Mouse (Mus musculus) left cerebral cortex, adult 8-10 months (tissue): Measurements from ENCODE around the gene Erp29. TPM values are rescaled to one million over a fixed set of nuclear protein-coding genes. Genes with fewer than 3 reads are reported as not detected.

Experiments
- DNase-seq, 2 experiments: peaks; one replicate each; pipeline ENCODE4 v3.0.0; 2022; ENCODE audit warnings: low spot score in 2 of 2
- total RNA-seq, 4 experiments: library from RNA; stranded (reverse); gene quantifications; 2 replicates each; pipeline ENCODE4 v1.2.4; 2022

Gene Erp29
- total RNA-seq, 4 experiments from 2014 or later, result 116 to 148 (median 130) TPM

DNA sequence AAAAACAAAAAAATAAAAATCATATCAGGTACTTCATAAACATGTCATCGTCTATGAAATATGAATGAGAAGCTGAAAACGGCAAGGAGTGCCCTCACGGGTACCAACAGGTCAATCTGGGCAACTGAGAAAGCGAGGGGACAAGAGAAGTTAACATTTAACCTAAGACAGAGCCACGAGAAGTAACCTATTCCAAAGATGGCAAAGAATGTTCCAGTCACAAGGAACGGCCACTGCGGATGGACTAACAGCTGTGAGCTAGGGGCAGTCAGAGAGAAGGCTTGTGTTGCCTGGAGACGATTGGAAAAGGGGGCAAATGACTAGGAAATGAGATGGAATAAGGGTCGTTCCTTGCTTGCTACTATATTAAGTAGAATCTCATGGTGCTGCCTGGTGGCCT, 1.8 kb downstream of the Erp29 start:
- no peak for DNase-seq

DNA sequence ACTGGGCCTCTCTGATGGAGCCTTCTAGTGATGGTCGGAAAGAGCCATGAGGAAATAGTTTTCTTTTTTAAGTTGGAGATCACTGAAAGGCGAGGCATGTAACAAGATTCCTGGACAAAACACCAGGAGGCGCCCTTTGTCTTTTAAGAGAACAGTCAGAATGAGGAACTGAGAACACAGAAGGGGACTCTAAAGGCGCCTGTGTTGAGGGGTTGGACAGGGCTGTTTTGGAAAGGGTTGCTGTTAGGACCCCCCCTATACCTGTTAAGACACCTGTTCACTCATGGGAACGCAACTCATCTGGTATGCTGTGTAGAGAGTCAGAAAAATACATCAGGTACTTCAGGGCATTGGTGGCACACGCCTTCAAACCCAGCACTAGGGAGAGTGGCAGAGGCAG, 2.3 kb downstream of the Erp29 start:
- no peak for DNase-seq

DNA sequence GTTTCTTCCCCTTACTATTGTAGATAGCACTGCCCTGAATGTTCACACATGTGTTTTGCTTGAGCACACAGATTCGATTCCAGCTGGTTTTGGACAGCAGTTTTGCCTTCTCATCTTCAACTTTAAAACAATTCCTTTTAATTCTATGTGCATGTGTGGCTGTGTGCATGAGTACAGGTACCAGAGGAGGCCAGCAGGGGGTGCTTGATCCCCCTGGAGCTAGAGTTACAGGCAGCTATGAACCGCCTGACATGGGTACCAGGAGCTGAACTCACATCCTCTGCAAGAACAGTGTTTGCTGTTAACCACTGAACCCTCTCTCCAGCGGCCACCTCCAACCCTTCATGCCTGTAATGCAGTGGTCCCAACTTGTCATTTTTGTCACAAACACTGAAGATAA, 3.9 kb downstream of the Erp29 start:
- no peak for DNase-seq

DNA sequence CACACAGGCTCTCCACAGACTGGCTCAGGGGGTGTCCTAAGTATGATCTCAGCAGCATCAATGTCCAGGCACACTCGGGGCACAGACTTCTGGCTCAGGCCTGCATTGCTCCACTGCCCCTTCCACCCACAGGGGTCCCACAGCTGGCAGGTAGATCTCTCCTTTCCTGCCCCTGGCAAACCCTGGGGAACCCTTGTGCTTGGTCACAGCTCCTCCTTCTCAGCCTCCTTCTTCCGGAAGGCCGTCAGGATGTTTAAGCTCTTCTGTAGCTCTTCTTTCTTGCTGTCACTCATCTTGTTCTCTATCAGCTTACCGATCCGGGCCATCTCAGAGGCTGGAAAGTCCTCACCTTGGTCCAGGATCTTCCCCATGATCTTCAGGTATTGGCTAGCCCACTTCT, 7.4 kb downstream of the Erp29 start:
- DNase-seq, result no peak

DNA sequence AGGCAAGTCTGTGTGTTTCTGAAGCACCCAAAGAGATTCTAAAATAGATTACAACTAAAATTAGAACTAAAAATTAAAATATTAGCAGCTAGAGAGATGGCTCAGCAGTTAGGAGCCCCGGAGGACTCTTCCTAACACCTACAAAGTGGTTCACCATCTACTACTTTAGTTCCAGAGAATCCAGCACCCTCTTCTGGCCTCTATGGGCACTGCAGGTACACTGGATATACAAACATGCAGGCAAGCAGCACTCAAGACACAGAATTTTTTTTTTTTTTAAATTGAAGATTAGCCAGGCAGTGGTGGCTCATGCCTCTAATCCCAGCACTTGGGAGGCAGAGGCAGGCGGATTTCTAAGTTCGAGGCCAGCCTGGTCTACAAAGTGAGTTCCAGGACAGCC, 8.8 kb downstream of the Erp29 start:
- no peak for DNase-seq

DNA sequence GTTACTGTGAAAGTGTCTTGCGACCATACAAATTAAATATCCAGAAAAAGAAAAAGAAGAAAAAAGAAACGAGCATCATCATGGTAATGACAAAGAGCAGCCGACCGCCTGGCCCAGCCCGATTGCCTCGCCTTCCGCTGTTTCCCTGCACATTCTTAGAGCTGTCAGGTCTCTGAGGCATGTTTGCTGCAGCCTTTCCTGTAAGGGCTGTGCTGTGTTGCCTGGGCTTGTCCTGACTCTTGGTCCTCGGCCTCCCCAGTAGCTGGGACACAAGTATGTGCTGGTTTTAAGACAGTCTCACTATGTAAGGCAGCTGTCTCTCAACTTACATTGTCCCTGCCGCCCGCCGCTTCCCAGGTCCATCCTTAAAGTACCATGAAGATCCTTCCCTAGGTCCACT, 13.6 kb downstream of the Erp29 start:
- DNase-seq, result no peak

DNA sequence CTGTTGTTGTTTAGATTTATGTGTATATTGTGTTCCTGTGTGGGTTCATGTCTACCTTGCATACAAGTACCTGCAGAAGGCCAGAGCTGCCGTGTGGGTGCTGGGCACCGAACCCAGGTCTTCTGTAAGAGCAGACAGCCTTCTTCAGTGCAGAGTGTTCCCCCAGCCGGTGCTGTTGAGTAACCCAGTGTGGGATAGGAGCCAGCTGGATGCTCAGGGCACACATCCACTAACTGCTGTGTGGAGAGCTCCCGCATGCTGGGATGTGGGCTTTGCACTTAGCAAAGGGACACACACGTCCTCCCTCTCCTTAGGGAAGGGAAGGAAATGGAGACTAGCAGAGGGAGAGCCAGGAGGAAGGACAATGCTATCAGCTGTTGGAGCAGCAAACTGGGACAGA, 14.2 kb downstream of the Erp29 start:
- no peak for DNase-seq

DNA sequence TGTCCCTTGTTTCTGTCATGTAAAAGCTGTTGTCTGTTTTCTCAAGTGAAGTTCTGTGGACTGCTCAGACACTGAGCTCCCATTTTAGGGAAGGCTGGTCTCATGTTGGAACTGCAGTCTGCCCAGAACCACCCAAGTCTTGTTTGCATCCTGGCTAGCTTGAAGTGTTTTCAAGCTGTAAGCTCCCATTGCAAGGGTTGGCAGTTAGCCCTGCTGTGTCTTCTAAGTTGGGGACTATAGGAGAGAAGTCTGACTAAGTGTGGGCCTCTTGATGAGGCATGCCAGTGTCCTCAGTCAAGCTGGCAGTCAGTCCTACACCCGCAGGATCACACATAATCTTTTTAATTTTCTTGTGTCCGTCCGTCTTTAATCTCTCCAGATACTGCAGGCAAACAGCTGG, 23.4 kb downstream of the Erp29 start:
- no peak for DNase-seq

DNA sequence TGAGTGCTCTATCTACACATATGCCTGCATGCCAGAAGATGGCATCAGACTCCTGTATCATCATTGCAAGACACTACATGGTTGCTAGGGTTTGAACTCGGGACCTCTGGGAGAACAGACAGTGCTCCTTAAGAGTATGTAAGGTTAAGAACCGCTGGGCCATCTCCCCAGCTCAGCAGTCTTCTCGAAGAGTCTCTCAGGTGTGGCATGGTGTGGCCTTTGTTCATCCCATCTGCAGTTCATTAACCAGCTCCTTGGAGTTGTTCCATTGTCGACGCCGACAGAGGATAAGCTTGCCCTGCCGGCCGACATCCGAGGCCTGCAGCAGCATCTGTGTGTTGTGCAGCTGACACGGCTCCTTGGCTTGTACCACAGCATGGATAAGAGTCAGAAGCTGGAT, 29.0 kb downstream of the Erp29 start:
- DNase-seq, result no peak

DNA sequence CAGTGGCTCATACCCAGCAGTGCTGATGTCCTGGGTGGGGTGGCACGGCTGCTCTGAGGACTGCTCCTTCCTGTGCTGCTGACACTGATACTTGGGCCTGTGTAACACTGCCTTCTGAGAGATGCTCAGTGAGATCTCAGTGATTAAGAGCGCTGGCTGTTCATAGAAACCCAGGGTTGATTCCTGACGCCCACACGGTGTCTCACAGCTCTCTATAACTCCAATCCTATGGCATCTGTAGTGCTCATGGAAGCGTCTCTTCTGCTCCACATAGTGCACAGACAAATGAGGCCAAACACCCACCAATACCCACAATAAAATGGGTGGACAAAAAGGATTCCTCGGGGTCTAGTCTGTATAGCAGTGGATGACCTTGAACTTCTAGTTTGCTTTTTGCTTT, 29.5 kb downstream of the Erp29 start:
- DNase-seq, result peak in 1 of 2 experiments; percentile 22

DNA sequence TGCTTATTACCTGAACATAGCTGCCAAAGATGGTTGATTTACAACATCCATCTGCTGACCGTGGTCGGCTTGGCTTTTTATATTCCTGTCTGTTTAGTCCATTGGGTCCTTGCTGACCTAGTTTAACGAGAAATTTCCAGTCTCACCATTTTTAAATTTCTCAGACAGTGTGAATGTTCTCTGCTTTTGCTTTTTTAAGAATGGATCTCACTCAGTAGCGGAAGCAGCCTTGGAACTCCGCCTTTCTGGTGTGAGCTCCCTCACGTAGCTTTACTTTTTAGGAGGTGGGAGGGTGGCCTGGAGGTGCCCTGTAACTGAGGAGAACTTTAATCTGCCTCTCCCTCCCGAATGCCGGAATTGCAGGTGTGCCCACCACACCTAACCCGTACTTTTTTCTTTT, 31.6 kb downstream of the Erp29 start:
- no peak for DNase-seq

DNA sequence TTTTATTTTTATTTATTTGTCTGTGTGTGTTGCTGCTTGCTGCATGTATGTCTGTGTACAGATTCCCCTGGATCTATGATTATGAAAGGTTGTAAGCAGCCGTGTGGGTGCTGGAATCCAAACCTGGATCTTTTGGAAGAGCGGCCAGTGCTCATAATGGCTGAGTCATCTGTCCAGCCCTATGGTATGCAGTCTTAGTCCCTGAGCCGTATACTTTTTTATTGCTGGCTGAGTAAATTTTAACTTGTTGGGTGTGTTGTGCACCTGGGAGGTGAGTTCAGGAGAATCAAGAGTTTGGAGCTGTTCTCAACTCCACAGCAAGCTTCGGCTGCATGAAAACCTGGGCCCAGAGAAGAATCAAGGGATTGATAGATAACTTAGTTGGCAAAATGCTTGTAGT, 41.3 kb downstream of the Erp29 start:
- no peak for DNase-seq

DNA sequence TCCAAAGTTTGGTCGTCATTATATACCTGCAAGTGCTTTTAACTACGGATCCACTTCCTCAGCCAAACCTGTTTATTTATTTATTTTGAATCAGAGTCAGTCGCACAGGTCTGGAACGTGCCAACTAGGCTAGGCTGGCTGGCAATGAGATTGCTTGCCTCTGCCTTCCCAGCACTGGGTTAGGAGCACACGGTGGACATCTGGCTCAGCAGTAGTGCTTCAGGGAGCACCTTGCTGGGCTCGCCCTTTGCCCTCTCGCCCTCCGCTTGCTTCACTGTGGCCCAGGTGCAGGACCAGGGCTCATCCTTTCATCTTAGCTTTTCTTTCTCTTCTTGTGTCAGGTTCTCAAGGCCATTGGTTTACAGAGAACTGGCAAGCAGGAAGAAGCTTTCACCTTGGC, 44.5 kb downstream of the Erp29 start:
- no peak for DNase-seq

DNA sequence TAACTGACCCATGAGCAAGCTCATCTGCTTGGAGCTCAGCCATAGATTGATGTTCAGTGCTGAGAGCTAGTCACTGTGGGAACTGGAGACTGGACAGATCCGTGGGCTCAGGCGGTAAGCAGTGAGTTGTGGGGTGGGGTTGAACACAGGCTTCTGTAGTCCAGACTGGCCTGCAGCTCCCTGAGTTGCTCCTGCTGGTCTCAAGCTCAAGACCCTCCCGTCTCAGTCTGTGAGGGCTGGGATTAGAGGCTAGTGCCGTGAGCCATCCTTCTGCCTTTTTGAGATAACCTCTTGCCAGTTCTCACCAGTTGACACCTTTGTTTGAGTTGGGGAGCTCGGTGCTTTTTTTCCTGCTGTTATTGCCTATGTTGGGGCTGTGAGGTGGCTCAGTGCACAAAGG, 51.5 kb downstream of the Erp29 start:
- no peak for DNase-seq

DNA sequence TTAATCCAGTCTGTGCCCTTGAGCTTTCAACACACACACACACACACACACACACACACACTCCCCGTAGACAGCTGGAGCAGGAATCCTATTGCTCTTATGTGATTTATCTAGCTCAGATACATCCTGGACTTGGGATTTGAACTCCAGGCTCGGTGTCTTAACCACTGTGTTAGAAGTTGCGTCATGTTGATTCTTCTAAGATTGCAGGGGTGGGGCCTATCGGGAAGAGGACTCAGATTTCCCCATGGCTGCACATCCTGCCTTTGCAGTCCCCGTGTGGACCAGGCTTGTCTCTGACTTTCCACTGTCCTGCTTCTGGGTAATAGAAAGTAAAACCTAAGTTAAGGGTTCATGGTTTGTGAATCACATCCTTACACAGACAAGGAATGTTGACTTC, 52.2 kb downstream of the Erp29 start:
- no peak for DNase-seq

DNA sequence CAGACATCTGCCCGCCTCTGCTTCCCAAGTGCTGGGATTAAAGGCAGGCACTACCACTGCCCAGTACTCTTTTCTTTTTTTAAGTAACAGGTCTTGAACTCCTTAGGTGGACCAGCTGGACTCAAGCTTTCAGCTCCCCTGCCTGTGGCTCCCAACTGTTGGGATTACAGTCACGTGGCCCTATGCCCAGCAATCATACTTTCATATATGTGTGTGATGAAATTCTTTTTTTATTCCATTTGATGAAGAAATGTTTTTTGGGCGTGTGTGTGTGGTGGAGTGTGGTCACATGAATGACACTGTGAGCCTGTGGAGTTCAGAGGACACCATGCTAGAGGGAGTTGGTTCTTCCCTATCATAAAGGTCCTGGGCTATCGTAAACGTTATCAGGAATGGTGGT, 52.8 kb downstream of the Erp29 start:
- DNase-seq, result no peak

DNA sequence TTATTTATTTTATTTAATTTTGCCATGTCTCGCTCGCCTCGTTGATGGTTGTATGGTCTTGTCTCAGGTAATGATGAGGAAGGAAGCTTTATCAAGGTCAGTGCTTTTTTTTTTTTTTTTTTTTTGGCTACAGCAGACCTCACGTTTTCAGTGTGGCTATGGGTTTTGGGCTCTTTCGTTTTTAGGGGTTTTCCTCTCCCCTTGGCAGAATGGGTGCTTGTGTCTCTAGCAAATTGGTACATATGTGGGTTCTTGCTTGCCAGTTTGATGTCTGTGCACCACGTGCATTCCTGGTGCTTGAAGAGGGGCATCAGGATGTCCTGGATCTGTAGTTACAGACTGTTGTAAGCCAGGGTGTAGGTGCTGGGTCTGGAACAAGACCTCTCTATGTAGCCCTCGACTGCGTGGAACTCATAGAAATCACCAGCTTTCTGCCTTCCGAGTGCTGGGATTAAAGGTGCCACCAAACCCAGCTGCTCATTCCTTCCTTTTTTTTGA, 53.3 kb downstream of the Erp29 start:
- no peak for DNase-seq

DNA sequence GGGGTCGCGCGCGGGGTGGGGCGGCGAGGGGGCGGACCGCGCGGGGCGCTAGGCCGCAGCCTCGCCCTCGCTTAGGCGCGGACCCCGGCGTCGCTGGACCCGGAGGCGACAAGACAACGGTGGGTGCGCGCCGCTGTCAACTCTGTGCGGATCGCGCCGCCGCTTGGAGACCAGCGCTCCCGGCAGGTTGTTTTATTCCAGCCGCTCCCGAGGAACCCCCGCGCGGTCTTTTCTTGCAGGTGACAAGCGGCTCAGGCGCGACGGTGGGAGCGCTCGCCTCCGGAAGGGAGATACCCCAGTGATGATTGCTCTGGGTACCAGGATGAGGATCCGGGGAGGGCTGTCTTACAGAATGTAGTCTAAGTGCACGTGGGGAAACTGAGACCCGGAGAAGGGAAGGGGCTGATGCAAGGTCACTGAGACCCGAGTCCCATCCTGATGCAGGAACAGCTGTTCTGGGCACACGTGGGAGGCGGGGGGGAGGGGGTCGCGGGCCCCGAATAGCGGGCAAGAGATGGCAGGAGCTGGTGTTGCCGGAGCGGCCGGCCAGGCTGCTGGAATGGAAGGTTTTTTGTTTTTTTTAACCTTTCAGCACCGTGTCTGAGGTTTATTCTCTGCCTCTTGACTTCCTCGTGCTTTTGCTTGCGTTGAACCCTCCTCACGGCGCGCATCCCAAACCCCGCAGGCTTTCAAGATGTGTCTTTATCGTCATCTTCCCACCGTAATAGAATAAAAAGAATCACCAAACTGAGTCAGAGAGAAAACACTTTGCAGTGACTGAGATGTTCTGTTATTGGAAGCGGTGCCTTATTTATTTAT, 54.0 kb downstream of the Erp29 start:
- no peak for DNase-seq

DNA sequence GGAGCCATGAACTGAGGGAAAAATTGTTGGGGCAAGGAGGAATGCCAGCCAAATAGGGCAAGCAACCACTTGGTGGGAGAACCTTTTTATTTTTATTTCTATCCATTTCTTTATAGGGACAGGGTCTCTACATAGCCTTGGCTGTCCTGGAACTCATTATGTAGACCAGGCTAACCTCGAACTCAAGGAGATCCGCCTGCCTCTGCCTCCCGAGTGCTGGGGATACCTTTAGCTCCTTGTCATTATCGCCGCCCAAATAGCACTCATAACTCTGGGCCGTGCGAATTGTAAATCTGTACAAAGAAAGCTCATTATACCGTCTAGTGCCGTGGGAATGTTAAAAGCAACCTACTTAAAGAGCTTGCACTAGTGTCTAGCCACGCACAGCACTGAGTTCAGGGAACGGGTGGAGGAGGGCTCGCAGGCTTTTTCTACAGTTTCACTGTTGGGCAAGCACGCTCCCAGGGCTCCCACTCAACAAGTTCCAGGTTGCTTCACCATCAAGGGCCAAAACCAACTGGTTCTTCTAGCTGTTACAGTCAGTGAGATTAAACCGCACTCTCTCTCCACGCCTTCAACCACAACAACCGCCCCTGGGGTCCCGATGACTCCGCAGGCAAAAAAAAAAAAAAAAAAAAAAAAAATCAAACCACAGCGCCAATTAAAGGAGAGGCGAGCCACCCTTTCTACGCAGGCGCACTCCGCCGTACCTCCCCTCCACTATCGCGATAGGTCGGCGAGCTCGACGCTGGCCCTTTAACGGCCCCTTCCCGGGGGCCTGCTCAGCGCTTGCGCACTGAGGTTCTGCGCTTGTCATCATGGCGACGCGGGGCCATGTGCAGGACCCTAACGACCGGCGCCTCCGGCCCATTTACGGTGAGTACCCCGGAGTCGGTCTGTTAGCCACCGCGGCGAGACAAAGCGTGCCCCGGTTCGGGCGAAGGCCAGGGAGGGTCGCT, 54.8 kb downstream of the Erp29 start, which contains the start of gene Naa25:
TSS of gene Naa25 (plus strand) at position 750 of the 959 bp plus-strand sequence.
- DNase-seq, result peak; percentile 75 to 91

DNA sequence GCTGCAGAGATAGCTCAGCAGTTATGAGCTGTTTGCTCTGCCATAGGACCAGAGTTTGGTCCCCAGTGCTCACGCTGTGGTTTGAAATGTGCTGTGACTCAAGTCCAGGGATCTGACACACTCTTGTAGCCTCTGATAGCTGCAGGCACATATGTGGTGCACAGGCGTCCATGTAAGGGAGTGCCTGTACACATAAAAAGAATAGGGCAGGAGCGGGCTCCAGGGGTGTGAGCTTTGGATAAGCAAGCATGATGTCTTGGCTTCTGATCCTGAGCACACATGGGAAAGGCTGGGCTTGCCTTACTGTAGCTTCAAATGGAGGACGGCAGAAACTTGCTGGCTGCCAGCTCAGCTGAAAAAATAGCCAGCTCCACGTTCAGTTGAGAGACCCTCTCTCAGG, 56.7 kb downstream of the Erp29 start:
- no peak for DNase-seq

DNA sequence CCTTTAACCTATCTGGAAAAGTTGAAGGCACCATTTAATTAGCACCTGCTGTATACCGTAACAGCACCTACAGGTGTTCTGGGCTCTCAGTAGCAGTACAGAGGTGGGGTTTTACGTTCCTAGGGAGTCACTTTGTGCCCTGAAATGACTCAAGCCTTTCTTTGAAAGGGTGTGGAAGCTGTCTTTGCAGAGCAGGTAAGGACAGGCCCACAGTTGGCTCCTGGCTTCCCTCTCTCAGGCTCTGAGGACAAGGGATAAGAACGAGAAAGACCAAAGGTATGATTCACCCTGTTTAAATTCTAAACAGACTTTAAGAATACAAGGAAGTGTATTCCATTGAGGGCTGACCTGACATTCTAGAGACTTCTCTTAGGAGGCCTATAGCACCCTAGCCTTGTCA, 58.9 kb downstream of the Erp29 start:
- no peak for DNase-seq

DNA sequence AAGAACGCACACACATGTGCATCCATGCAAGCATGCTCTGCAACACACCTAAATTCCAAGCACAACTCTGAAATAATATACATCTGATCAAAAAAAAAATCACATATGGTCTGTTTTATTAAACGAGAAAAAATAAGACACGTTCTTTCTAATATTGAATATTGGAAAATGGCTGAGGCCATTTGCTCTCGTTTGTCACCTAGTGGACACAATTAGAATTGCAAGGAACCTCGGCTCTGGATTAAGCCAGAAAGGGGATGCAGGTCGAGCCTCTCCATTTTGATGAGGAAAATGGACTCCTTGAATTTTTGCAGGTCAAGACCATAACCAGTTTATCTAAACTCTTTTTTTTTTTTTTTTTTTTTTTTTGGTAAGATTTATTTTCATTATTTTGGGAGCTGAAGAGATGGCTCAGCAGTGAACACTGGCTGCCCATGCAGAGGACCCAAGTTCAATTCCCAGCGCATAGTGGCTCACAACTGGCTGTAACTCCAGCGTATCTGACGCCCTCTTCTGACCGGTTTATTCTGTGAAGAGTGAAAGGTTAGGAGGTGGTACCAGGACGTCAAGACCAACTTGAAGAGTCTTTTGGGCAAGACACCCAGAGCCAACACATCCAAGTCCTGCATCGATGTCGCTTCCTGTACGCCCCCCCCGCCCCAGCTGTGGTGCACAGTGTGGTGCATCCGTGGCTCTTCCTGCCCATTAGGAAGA, 59.5 kb downstream of the Erp29 start:
- no peak for DNase-seq
